ENCODE assay signal across 8 mouse cellular contexts in genomic region chr3:9629951-9630350, GRCm38 (mm10). TPM values are rescaled to one million over a fixed set of nuclear protein-coding genes. Genes with fewer than 3 reads are reported as not detected.
DNase-seq lines count a peak whose midpoint lies in the region; ATAC-seq and TF ChIP-seq lines count a peak whose summit lies in the region.

No protein-coding gene starts in this region.

- H3K4me1 ChIP-seq in forebrain, embryonic 13.5 days: peaks cover 12% of the 10 kb centered on the region
- no peaks in the 10 kb centered on the region for H3K4me1 ChIP-seq in lung, embryonic 14.5 days (ENCODE audit: insufficient read depth)

- H3K4me2 ChIP-seq in forebrain, embryonic 13.5 days: peak overlapping the region; percentile 51
- peak overlapping the region; percentile 55 for H3K4me2 ChIP-seq in lung, embryonic 14.5 days

- intact Hi-C loops in heart, postnatal 36 days (cut with DNase I): no loop called here

- no peak for TF ChIP-seq CTCF in lung, embryonic 14.5 days (IDR thresholded peaks at IDR 0.05; ENCODE audit: low read depth)

- no peaks in the 10 kb centered on the region for H3K9me3 ChIP-seq in forebrain, embryonic 13.5 days (replicated peaks)
- no peaks in the 10 kb centered on the region for H3K9me3 ChIP-seq in lung, embryonic 14.5 days (ENCODE audit: low read depth, low read length)

- no peaks in the 10 kb centered on the region for H3K27me3 ChIP-seq in forebrain, embryonic 13.5 days
- H3K27me3 ChIP-seq in lung, embryonic 14.5 days (ENCODE audit: insufficient read depth, low read length): no peaks in the 10 kb centered on the region

- H3K27ac ChIP-seq in forebrain, embryonic 13.5 days: no peak overlapping the region
- H3K27ac ChIP-seq in lung, embryonic 14.5 days (ENCODE audit: low read depth): no peak overlapping the region

- H3K36me3 ChIP-seq in forebrain, embryonic 13.5 days (ENCODE audit: poor library complexity, severe bottlenecking): no peaks in the 10 kb centered on the region
- no peaks in the 10 kb centered on the region for H3K36me3 ChIP-seq in lung, embryonic 14.5 days (ENCODE audit: insufficient read depth)

- H3K9ac ChIP-seq in forebrain, embryonic 13.5 days: peak overlapping the region; percentile 27
- peak overlapping the region; percentile 33; the same call in 1 of the 2 replicates for H3K9ac ChIP-seq in lung, embryonic 14.5 days

- 11% methylated on average over 17 of the region's 17 CpGs for WGBS in forebrain, embryonic 13.5 days
- WGBS in lung, embryonic 14.5 days: 9% methylated on average over 17 of the region's 17 CpGs

- H3K4me3 ChIP-seq in forebrain, embryonic 13.5 days: 0 out of 2 replicates have a peak overlapping the region, but pooled peaks have one; percentile 14
- peak overlapping the region; percentile 22; the same call in 1 of the 2 replicates for H3K4me3 ChIP-seq in lung, embryonic 14.5 days (ENCODE audit: low read depth, low read length)

- DNase-seq in testis, postnatal 10 days (ENCODE audit: low spot score): peak; percentile 46
- no peak for DNase-seq in testis, postnatal 14 days (ENCODE audit: low spot score)
- DNase-seq in heart, postnatal 36 days: peak; percentile 41 to 42
- peak; percentile 17 to 58 for DNase-seq in layer of hippocampus, adult 18-20 months (ENCODE audit: low spot score in 2 of 2)
- DNase-seq in lung, embryonic 14.5 days: peak; percentile 67
- DNase-seq in ovary, postnatal 14 days (ENCODE audit: low spot score): peak; percentile 27
- DNase-seq in natural killer cell, adult 2 months (ENCODE audit: low spot score in 2 of 2): no peak

- ATAC-seq in forebrain, embryonic 13.5 days: peak; percentile 67; the same call in 1 of the 2 replicates
- peak; percentile 56; the same call in 1 of the 2 replicates for ATAC-seq in lung, embryonic 14.5 days (ENCODE audit: insufficient read depth)

RNA-seq across cellular contexts. Expression of gene Zfp704, which starts 20.1 kb away (rescaled TPM):
- 10.6 and 10.9 TPM in 2 replicates for polyA plus RNA-seq in forebrain, embryonic 13.5 days (2015; fragmentation: Nextera tagmentation; extraction: Ambion mirVana)
- total RNA-seq in heart, postnatal 36 days (2021): 10 to 100 TPM; 12.2 to 15.5 TPM
- 10 to 100 TPM; 29.1 to 29.3 TPM for total RNA-seq in layer of hippocampus, adult 18-20 months (2021)
- polyA plus RNA-seq in lung, embryonic 14.5 days (2014; fragmentation: Nextera tagmentation; extraction: Ambion mirVana): 13.1 and 13.7 TPM in 2 replicates

Comparison
In these comparisons a context has a peak if more than half of its experiments do, and no peak if none do; other contexts are left out.
1. DNase-seq: peak in testis, postnatal 10 days (single experiment), heart, postnatal 36 days (2 of 2), layer of hippocampus, adult 18-20 months (2 of 2), lung, embryonic 14.5 days (single experiment) and ovary, postnatal 14 days (single experiment); none in testis, postnatal 14 days (single experiment) and natural killer cell, adult 2 months (0 of 2).